Mouse (Mus musculus) adrenal gland, postnatal 25 days (tissue): ENCODE measurements around the gene Ubxn4. TPM values are rescaled to one million over a fixed set of nuclear protein-coding genes. Genes with fewer than 3 reads are reported as not detected.
"Not testable (repeated sequence)": the region's sequence is repeated elsewhere in the genome, so short reads cannot be mapped to it uniquely, and the experiment has no call there.

Experiments
- DNase-seq: peaks from one replicate; pipeline ENCODE4 v3.0.0; 2021; ENCODE audit warnings: mixed read lengths
- long read RNA-seq: library from polyadenylated mRNA; stranded (forward); transcript quantifications from one replicate; pipeline ENCODE4 v2.0.0, GENCODE M21; 2021
- total RNA-seq: library from RNA; stranded (reverse); gene quantifications from 2 replicates; pipeline ENCODE4 v1.2.3, GENCODE M21; 2021

The Ubxn4 gene
- 68.0 and 92.9 TPM in 2 replicates for total RNA-seq
- long read RNA-seq, full-length matches to known transcripts, result 90 of 144 reads
- long read RNA-seq, partial matches to known transcripts, result 32 of 144 reads
- long read RNA-seq, other reads (novel, unspliced or antisense), result 22 of 144 reads

- DNase-seq, result no peak
Measured at GRCm38 (mm10) chr1:128243627-128243995, at the start of gene Ubxn4. Gene Ubxn4 (plus strand): TSS chr1:128243964.

- DNase-seq, result no peak
Measured at GRCm38 (mm10) chr1:128194011-128194410, 49.8 kb upstream of the Ubxn4 start.

- no peak for DNase-seq
Measured at GRCm38 (mm10) chr1:128197353-128197752, 46.4 kb upstream of the Ubxn4 start.

- no peak for DNase-seq
Measured at GRCm38 (mm10) chr1:128213261-128213660, 30.5 kb upstream of the Ubxn4 start.

- DNase-seq, result no peak
Measured at GRCm38 (mm10) chr1:128221886-128222285, 21.9 kb upstream of the Ubxn4 start.

GRCm38 (mm10) chr1:128223304-128223703, 20.5 kb upstream of the Ubxn4 start:
- no peak for DNase-seq

GRCm38 (mm10) chr1:128235181-128235580, 8.6 kb upstream of the Ubxn4 start:
- DNase-seq, result no peak

GRCm38 (mm10) chr1:128243996-128244726, 397 bp downstream of the Ubxn4 start:
- DNase-seq, result peak; percentile 94

GRCm38 (mm10) chr1:128244727-128245355, 1.1 kb downstream of the Ubxn4 start:
- DNase-seq, result peak; percentile 35

- not testable (repeated sequence) for DNase-seq
Measured at GRCm38 (mm10) chr1:128267061-128267460, 23.3 kb downstream of the Ubxn4 start.

GRCm38 (mm10) chr1:128270731-128271130, 27.0 kb downstream of the Ubxn4 start:
- DNase-seq, result no peak

- no peak for DNase-seq
Measured at GRCm38 (mm10) chr1:128275908-128276307, 32.1 kb downstream of the Ubxn4 start.

GRCm38 (mm10) chr1:128278563-128278962, 34.8 kb downstream of the Ubxn4 start:
- DNase-seq, result no peak

- no peak for DNase-seq
Measured at GRCm38 (mm10) chr1:128281753-128282152, 38.0 kb downstream of the Ubxn4 start.

- no peak for DNase-seq
Measured at GRCm38 (mm10) chr1:128282924-128283323, 39.2 kb downstream of the Ubxn4 start.

GRCm38 (mm10) chr1:128284157-128284690, 40.5 kb downstream of the Ubxn4 start:
- no peak for DNase-seq

GRCm38 (mm10) chr1:128285136-128285535, 41.4 kb downstream of the Ubxn4 start:
- DNase-seq, result no peak

GRCm38 (mm10) chr1:128290295-128290694, 46.5 kb downstream of the Ubxn4 start:
- DNase-seq, result no peak

- DNase-seq, result no peak
Measured at GRCm38 (mm10) chr1:128293524-128293923, 49.8 kb downstream of the Ubxn4 start.

GRCm38 (mm10) chr1:128295296-128295695, 51.5 kb downstream of the Ubxn4 start:
- DNase-seq, result no peak

- DNase-seq, result no peak
Measured at GRCm38 (mm10) chr1:128295717-128296528, 52.2 kb downstream of the Ubxn4 start.

- DNase-seq, result peak; percentile 8
Measured at GRCm38 (mm10) chr1:128303900-128304299, 60.1 kb downstream of the Ubxn4 start.
